Mouse (Mus musculus) bone marrow macrophage, adult 2 months (primary cell): Measurements from ENCODE around the gene Krt76.

Experiments
- CTCF ChIP-seq: IDR thresholded peaks from 2 replicates; pipeline ENCODE4 v1.5.1; 2012; ENCODE audit warnings: low read depth, mild to moderate bottlenecking, low read length, moderate library complexity
- POLR2A ChIP-seq: IDR thresholded peaks from 2 replicates; pipeline ENCODE4 v1.6.1; 2012; ENCODE audit warnings: mild to moderate bottlenecking, low read depth, low read length, borderline replicate concordance

GRCm38 (mm10) chr15:101852571-101852970, 40.1 kb downstream of the Krt76 start:
- TF ChIP-seq POLR2A, result no peak
- TF ChIP-seq CTCF, result no peak
